Mouse (Mus musculus): ENCODE data around the gene 4933428G20Rik. TPM values are rescaled to one million over a fixed set of nuclear protein-coding genes. Genes with fewer than 3 reads are reported as not detected.

4933428G20Rik gene
- polyA plus RNA-seq, 1 experiment from 2014 or later = 0.54 TPM

DNA sequence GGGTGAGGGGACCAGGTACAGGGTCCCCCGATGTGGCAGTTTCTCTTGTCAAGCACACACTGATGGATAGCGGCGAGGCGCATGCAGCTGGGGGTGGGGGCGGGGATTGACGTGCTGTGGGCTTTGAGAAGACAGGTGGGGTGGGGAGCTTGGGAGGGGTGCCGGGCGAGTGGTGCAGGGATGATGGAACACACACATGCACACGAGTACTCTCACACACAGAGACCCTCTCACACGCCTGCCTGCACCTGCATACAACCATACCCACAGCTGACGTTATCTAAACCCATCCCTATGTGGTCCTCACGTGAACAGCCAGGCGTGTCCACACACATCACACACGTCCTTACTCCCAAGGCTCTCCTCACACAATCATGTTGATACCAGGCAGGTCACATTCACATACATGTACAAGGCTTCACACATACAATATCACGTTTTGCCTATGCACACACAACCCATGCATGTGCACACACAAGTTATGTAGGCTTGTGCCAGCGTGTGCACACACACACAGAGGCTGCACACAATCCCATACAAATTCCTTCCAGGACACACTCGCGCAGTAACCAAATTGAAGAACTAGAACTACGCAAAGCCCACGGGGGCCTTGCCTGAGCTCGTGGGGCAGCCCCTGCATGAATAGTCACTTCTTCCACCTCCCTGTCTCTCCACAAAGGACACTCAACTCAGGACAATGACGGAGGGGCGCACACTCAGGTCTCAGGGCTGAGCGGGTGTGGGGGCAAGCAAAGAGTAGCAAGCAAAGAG lies 9.8 kb upstream of the 4933428G20Rik start:
- Histone ChIP-seq H3K36me3 (replicated peaks) (0 out of 2 replicates have a peak, but pooled peaks cover 2% of the 10 kb centered on the region), H3K4me3 (no peak overlapping the region), H3K27ac (replicated peaks) (no peak overlapping the region; the same call in 1 of the 2 replicates), H3K9me3 (no peaks in the 10 kb centered on the region), H3K27me3 (replicated peaks; ENCODE audit: low read depth, poor library complexity, severe bottlenecking) (peaks cover 22% of the 10 kb centered on the region), H3K4me1 (peaks cover 39% of the 10 kb centered on the region)
- no peak for DNase-seq (ENCODE audit: low spot score)
- WGBS = 69% methylated on average over 24 of the region's 24 CpGs

DNA sequence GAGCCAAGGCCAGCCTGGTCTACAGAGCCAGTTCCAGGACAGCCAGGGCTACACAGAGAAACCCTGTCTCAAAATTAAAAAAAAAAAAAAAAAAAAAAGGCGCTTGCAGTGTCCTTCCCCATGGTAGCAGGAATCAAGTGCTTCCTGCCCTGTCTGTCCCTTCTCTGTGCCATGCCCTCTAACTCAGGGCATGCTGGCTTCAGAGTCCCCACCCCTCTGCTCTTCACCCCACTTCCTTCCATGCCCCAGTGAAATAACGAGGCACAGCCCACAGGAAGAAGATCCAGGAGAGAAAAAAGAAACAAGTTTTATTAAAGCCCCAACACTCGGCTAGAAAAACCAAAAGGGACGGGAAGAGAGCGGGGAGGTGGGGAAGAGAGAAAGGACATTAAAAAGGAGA lies 8.9 kb upstream of the 4933428G20Rik start:
- H3K36me3 ChIP-seq (replicated peaks) = no peaks in the 10 kb centered on the region
- peaks cover 26% of the 10 kb centered on the region for H3K27me3 ChIP-seq (replicated peaks; ENCODE audit: low read depth, poor library complexity, severe bottlenecking)
- no peak overlapping the region for H3K4me3 ChIP-seq
- no peaks in the 10 kb centered on the region for H3K9me3 ChIP-seq
- peaks cover 39% of the 10 kb centered on the region for H3K4me1 ChIP-seq
- no peak for DNase-seq (ENCODE audit: low spot score)
- WGBS = 55% methylated on average over 5 of the region's 5 CpGs
- H3K27ac ChIP-seq (replicated peaks) = no peak overlapping the region

DNA sequence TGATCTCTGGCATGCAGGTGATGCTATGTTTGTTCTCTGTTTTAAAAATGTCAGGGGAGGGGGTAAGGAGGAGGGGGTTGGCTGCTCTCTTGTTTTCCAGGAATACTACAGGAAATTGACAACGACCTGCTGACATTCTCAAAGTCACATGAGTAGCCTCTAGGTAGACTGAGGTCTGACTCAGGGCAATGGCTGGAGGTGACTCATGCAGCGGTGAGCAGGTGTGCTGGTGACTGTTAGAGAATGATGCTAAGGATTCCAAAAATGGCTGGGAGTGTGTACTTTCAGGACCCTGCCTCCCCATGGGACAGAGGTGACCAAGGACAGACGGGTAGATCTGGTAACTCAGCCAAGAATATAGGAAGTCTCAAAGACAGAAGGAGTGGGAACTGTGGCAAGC lies 8.1 kb upstream of the 4933428G20Rik start:
- H3K9me3 ChIP-seq = no peaks in the 10 kb centered on the region
- 72% methylated on average over 3 of the region's 3 CpGs for WGBS
- DNase-seq (ENCODE audit: low spot score) = no peak
- H3K27ac ChIP-seq (replicated peaks) = no peak overlapping the region
- H3K27me3 ChIP-seq (replicated peaks; ENCODE audit: low read depth, poor library complexity, severe bottlenecking) = peaks cover 30% of the 10 kb centered on the region
- peaks cover 38% of the 10 kb centered on the region for H3K4me1 ChIP-seq
- no peak overlapping the region for H3K4me3 ChIP-seq
- H3K36me3 ChIP-seq (replicated peaks) = no peaks in the 10 kb centered on the region

DNA sequence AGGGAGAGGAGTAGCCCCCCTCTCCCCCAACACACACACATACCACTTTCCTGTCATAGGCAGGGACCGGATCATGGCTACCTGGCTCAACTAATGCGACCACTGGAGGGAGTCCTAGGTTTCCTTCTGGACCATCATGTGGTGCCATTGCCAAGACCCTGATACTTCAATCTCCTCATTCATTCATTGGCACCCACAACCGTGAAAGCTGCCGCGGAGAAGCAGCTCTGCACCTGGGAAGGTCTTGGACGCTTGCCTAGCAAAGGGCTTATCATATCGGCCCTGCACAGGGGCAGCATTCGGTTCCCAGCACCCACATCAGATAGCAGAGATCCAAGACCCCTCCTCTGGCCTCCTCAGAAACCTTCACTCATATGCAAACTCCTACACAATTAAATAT lies 6.2 kb upstream of the 4933428G20Rik start:
- no peak for DNase-seq (ENCODE audit: low spot score)
- Histone ChIP-seq H3K27ac (replicated peaks) (no peak overlapping the region), H3K36me3 (replicated peaks) (no peaks in the 10 kb centered on the region), H3K9me3 (no peaks in the 10 kb centered on the region), H3K4me1 (peaks cover 34% of the 10 kb centered on the region), H3K27me3 (replicated peaks; ENCODE audit: low read depth, poor library complexity, severe bottlenecking) (peaks cover 49% of the 10 kb centered on the region), H3K4me3 (no peak overlapping the region)
- 57% methylated on average over 8 of the region's 8 CpGs for WGBS

DNA sequence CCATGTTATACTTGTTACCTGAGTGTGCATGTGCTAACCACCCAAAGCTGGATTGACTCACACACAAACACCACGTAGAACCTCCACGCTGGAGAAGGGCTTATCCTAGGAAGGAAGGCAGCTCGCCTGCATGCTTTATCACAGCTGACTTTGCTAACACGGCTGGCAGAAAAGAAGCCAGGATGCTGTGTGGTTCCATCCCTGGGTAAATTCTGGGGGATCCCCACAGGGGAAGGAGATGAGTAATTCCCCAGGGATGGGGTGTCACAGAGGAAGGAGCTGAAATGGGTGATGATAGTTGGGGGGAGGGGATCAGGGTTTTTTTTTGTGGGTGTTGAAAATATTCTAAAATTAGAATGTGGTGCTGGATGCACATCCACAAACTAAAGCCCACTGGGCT lies 5.6 kb upstream of the 4933428G20Rik start:
- Histone ChIP-seq H3K4me1 (peaks cover 35% of the 10 kb centered on the region), H3K36me3 (replicated peaks) (peaks cover 4% of the 10 kb centered on the region), H3K4me3 (no peak overlapping the region), H3K27me3 (replicated peaks; ENCODE audit: low read depth, poor library complexity, severe bottlenecking) (peaks cover 54% of the 10 kb centered on the region), H3K9me3 (no peaks in the 10 kb centered on the region), H3K27ac (replicated peaks) (no peak overlapping the region)
- DNase-seq (ENCODE audit: low spot score) = no peak
- WGBS = 84% methylated on average over 4 of the region's 4 CpGs

DNA sequence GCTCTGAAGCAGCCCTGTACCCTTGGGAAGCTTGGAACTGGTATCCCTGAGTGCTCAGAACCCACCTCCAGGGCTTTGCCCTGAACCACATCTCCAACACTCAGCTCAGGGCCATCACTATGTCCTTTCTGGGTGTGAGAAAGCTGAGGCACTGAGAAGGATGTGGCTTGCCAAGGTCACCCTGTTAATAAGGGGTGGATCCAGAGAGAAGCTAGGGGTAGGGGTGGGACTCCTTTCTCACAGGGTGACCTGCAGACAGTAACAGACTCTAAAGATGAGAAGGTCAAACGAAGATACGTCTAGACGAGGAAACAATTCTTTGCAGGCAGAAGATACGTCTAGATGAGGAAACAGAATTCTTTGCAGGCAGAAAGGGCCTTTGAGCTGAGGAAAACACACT lies 2.7 kb upstream of the 4933428G20Rik start:
- H3K27me3 ChIP-seq (replicated peaks; ENCODE audit: low read depth, poor library complexity, severe bottlenecking) = peaks cover 62% of the 10 kb centered on the region
- 82% methylated on average over 4 of the region's 4 CpGs for WGBS
- no peak for DNase-seq (ENCODE audit: low spot score)
- H3K4me3 ChIP-seq = no peak overlapping the region
- no peaks in the 10 kb centered on the region for H3K9me3 ChIP-seq
- peaks cover 31% of the 10 kb centered on the region for H3K4me1 ChIP-seq
- H3K36me3 ChIP-seq (replicated peaks) = peaks cover 16% of the 10 kb centered on the region
- H3K27ac ChIP-seq (replicated peaks) = no peak overlapping the region

DNA sequence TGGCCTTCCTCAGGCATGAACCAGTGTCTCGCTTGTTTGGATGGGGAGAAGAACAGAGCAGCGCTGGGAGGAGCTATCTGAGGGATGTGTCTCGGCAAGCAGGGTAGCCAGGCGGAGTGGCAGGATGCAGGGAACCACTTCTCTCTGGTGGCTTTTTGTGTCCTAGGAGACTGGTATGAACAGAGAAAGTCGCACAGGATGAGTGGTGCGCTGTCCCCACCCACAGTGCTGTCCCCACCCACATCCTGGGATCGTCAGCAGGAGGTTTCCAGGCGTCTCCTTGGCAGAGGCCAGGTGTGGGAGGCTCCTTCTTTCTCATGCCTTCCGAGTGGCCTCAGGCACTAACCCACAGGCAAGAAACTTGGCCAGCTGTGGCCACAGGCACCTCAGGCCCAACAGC lies 2.2 kb upstream of the 4933428G20Rik start:
- 40% methylated on average over 9 of the region's 9 CpGs for WGBS
- Histone ChIP-seq H3K9me3 (no peaks in the 10 kb centered on the region), H3K27ac (replicated peaks) (no peak overlapping the region), H3K27me3 (replicated peaks; ENCODE audit: low read depth, poor library complexity, severe bottlenecking) (peaks cover 66% of the 10 kb centered on the region), H3K4me3 (no peak overlapping the region), H3K4me1 (peaks cover 31% of the 10 kb centered on the region), H3K36me3 (replicated peaks) (peaks cover 20% of the 10 kb centered on the region)
- no peak for DNase-seq (ENCODE audit: low spot score)

DNA sequence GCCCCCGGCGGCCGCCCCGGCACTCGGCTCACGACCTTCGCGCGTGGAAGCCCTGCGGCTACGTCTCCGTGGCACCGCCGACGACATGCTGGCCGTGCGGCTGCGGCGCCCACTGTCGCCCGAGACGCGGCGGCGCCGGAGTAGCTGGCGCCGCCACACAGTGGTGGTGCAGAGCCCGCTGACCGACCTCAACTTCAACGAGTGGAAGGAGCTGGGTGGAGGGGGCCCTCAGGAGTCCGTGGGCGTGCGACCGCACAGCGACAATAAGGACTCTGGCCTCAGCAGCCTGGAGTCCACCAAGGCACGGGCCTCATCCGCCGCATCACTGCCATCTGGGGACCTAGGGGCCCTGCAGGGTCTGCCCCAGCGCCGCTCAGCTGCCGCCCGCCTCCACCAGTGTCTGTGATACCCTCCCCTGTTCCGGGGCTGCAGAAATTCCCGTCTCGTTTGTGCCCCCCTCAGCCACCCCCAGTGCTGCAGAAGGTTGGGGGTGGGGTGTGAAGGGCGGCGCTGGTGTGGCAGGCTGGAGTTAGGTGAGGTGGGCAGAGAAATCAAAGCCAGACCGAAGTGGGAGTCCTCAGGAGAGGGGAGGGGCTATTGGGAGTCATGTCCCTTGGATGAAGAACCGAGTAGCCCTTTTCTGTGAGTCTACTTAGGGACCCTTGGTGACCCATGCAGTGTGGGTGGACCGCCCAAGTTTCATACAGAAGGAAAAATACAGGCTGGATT lies 744 bp upstream of the 4933428G20Rik start:
- peaks cover 77% of the 10 kb centered on the region for H3K27me3 ChIP-seq (replicated peaks; ENCODE audit: low read depth, poor library complexity, severe bottlenecking)
- no peaks in the 10 kb centered on the region for H3K9me3 ChIP-seq
- H3K4me1 ChIP-seq = peaks cover 31% of the 10 kb centered on the region
- peak overlapping the region; percentile 60 for H3K4me3 ChIP-seq
- H3K36me3 ChIP-seq (replicated peaks) = peaks cover 32% of the 10 kb centered on the region
- 11% methylated on average over 51 of the region's 51 CpGs for WGBS
- H3K27ac ChIP-seq (replicated peaks) = peak overlapping the region; percentile 65
- DNase-seq (ENCODE audit: low spot score) = peak; percentile 50

DNA sequence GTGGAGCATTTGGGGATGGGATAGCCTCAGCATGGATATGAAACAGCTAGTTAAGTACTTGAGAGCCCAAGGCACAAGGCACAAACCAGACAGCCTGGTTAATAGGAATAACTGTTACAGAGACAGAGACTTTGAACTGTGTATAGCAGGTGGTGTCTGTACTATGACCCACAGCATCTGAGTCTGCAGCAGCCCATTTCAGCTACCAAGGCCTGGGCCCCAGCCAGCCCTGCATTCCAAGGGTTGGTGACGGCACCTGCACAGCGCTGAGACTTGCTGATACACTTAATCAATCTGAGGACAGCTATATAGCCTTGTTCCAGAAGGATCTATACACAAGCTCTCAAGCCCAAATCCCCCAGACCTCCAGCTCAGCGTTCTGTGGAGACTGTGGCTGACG lies 2.6 kb downstream of the 4933428G20Rik start:
- 91% methylated on average over 4 of the region's 4 CpGs for WGBS
- Histone ChIP-seq H3K27ac (replicated peaks) (no peak overlapping the region), H3K9me3 (no peaks in the 10 kb centered on the region), H3K4me3 (no peak overlapping the region), H3K27me3 (replicated peaks; ENCODE audit: low read depth, poor library complexity, severe bottlenecking) (peaks cover 63% of the 10 kb centered on the region), H3K36me3 (replicated peaks) (peaks cover 64% of the 10 kb centered on the region), H3K4me1 (peaks cover 32% of the 10 kb centered on the region)
- no peak for DNase-seq (ENCODE audit: low spot score)

DNA sequence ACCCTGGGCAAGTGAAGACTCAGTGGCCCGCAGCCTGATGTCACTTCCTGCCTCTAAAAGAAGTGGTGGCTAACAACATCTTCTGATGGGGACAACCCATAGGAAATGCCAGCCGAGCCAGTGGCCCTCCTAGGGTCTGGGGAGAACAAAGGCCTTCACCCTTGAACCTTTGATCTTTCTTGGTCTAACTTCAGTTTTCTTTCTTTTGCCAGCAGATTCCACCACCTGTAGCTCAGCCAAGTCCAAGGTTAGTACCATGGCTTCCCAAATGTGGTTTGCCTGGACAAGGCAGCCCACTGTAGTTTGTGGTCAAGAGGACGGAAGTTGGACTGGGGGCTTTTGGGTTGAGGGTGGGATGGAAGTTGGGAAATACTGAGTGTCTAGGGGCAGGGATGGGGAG lies 7.3 kb downstream of the 4933428G20Rik start:
- Histone ChIP-seq H3K9me3 (no peaks in the 10 kb centered on the region), H3K36me3 (replicated peaks) (peaks cover 76% of the 10 kb centered on the region), H3K4me1 (peaks cover 19% of the 10 kb centered on the region), H3K27me3 (replicated peaks; ENCODE audit: low read depth, poor library complexity, severe bottlenecking) (peaks cover 24% of the 10 kb centered on the region), H3K4me3 (no peak overlapping the region), H3K27ac (replicated peaks) (no peak overlapping the region)
- no peak for DNase-seq (ENCODE audit: low spot score)
- 71% methylated on average over 3 of the region's 3 CpGs for WGBS

DNA sequence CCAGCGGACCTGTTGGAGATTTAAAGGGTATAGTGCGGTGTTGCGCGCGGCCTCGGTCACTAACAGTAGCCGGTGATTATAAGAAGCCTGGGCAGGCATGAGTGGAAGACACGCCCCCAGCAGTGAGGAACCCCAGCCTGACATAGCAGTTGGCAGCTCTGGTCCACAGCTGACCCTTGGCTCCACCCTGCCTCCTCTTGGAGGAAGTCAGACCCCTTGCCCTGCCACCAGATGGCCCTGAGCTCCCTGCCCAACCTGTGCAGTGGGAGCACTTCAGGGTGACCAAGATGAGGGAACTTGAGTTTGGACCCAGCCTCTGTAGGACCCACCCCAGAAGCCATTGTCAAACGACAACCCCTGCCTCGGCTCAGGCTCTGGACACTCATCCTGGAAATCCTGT lies 8.5 kb downstream of the 4933428G20Rik start:
- H3K4me3 ChIP-seq = no peak overlapping the region
- DNase-seq (ENCODE audit: low spot score) = no peak
- no peak overlapping the region for H3K27ac ChIP-seq (replicated peaks)
- no peaks in the 10 kb centered on the region for H3K9me3 ChIP-seq
- peaks cover 19% of the 10 kb centered on the region for H3K4me1 ChIP-seq
- WGBS = 80% methylated on average over 10 of the region's 10 CpGs
- H3K36me3 ChIP-seq (replicated peaks) = peaks cover 68% of the 10 kb centered on the region
- H3K27me3 ChIP-seq (replicated peaks; ENCODE audit: low read depth, poor library complexity, severe bottlenecking) = peaks cover 12% of the 10 kb centered on the region

DNA sequence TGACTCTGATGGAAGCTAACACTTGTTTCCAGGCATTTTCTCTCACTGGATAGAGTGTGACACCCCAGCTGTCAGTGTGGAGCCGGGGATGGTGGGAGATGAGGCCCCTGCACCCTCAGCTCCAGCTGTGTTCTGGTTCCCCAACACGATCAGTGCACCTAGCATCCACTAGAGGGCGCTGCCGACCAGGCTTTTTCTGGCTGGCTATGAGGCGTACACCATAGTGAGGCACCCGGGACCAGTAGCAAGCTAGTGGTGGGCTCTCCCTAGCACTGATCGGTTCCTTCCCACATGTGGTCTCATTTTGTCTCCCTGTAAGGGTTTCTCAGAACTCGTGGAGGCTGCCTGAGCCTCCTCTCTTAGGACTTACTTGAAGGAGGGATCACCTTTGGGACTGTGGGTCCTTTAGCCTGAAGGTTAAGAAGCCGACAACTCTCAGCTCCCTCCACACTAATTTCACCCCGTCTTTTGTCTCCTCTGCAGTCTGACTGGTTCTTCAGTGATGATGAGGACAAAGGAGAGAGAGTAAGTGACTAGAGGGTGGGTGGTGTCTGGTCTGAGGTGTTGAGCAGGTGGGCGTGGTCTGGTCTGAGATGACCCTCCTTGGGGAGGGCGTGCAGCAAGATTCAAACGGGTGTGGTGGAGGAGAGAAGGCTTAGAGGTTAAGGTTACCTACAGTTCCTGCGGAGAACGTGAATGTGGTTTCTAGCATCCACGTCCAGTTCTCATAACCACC lies 10.4 kb downstream of the 4933428G20Rik start:
- H3K9me3 ChIP-seq = no peaks in the 10 kb centered on the region
- 25% methylated on average over 16 of the region's 16 CpGs for WGBS
- peaks cover 19% of the 10 kb centered on the region for H3K4me1 ChIP-seq
- H3K36me3 ChIP-seq (replicated peaks) = peaks cover 71% of the 10 kb centered on the region
- DNase-seq (ENCODE audit: low spot score) = peak; percentile 87
- peak overlapping the region; percentile 11; the same call in 1 of the 2 replicates for H3K4me3 ChIP-seq
- no peak overlapping the region for H3K27ac ChIP-seq (replicated peaks)
- 0 out of 2 replicates have a peak, but pooled peaks cover 9% of the 10 kb centered on the region for H3K27me3 ChIP-seq (replicated peaks; ENCODE audit: low read depth, poor library complexity, severe bottlenecking)
